Mouse (Mus musculus) heart, postnatal 0 days (tissue): ENCODE data around the gene Pdx1. TPM values are rescaled to one million over a fixed set of nuclear protein-coding genes. Genes with fewer than 3 reads are reported as not detected.

Experiments
- ATAC-seq: fragments of 200-750 bp; cut with Nextera tagmentation; 2 replicates; pipeline ENCODE4 v1.8.0; 2017; ENCODE audit warnings: low read depth, moderate number of reproducible peaks, moderate library complexity; ENCODE audit not compliant: insufficient read depth
- DNase-seq: peaks from one replicate; pipeline ENCODE4 v3.0.0-alpha.2; 2016; ENCODE audit warnings: low spot score
- H3K27ac ChIP-seq: fragments of 300-500 bp; sonication (generic); 2 replicates; pipeline ENCODE4 v1.5.1; 2014; ENCODE audit warnings: low read depth, mild to moderate bottlenecking
- H3K27me3 ChIP-seq: fragments of 300-500 bp; sonication (generic); 2 replicates; pipeline ENCODE4 v1.6.1; 2014; ENCODE audit warnings: low read length, mixed read lengths; ENCODE audit not compliant: control insufficient read depth, insufficient read depth
- H3K36me3 ChIP-seq: fragments of 300-500 bp; sonication (generic); replicated peaks from 2 replicates; pipeline ENCODE4 v1.6.1; 2014; ENCODE audit warnings: low read length, mixed read lengths; ENCODE audit not compliant: control insufficient read depth, insufficient read depth
- H3K4me1 ChIP-seq: fragments of 300-500 bp; sonication (generic); 2 replicates; pipeline ENCODE4 v1.6.1; 2014; ENCODE audit warnings: antibody characterized with exemption; ENCODE audit not compliant: control insufficient read depth, insufficient read depth
- H3K4me2 ChIP-seq: fragments of 300-500 bp; sonication (generic); 2 replicates; pipeline ENCODE4 v1.6.1; 2014; ENCODE audit warnings: low read depth, mild to moderate bottlenecking, low read length, moderate library complexity
- H3K4me3 ChIP-seq: fragments of 300-500 bp; sonication (generic); 2 replicates; pipeline ENCODE4 v1.5.1; 2014; ENCODE audit warnings: low read depth, low read length
- H3K9ac ChIP-seq: fragments of 300-500 bp; sonication (generic); replicated peaks from 2 replicates; pipeline ENCODE4 v1.6.1; 2014; ENCODE audit warnings: low read depth, low read length, mixed read lengths
- H3K9me3 ChIP-seq: fragments of 300-500 bp; sonication (generic); replicated peaks from 2 replicates; pipeline ENCODE4 v1.6.1; 2016; ENCODE audit warnings: low read length; ENCODE audit not compliant: control insufficient read depth
- CTCF ChIP-seq: IDR thresholded peaks from 2 replicates; pipeline ENCODE4 v1.5.1; 2016; ENCODE audit warnings: antibody characterized with exemption, control low read depth, low read depth
- EP300 ChIP-seq: IDR thresholded peaks from 2 replicates; pipeline ENCODE4 v1.6.1; 2016; ENCODE audit warnings: antibody characterized with exemption, low read depth
- WGBS: fragments of 180-500 bp; shearing (Covaris S2); extraction: QIAGEN DNeasy Blood & Tissue Kit; methylation state at CpG from one replicate; pipeline ENCODE4 v1.1.7; 2014; 5-methylcytosine and 5-hydroxymethylcytosine counted together
- polyA plus RNA-seq: library from polyadenylated mRNA; unstranded; fragments of >200 nt; fragmentation: Nextera tagmentation; extraction: Ambion mirVana; gene quantifications from 2 replicates; pipeline ENCODE4 v1.2.1, GENCODE M21; 2015
- total RNA-seq: library from RNA; depleted of rRNA; stranded (reverse); fragments of >200 nt; gene quantifications from 2 replicates; pipeline ENCODE4 v1.2.3, GENCODE M21; 2014; ENCODE audit warnings: low replicate concordance

The Pdx1 gene
- total and polyA plus RNA-seq, 2 experiments from 2014 or later: not detected

GRCm38 (mm10) chr5:147260778-147261177 is 9.0 kb upstream of the Pdx1 start:
- no peaks in the 10 kb centered on the region for H3K4me1 ChIP-seq
- no peak for ATAC-seq
- H3K9me3 ChIP-seq: no peaks in the 10 kb centered on the region
- no peak overlapping the region for H3K27ac ChIP-seq
- no peak overlapping the region for H3K9ac ChIP-seq
- WGBS: 68% methylated on average over 4 of the region's 4 CpGs
- no peak for DNase-seq
- H3K4me3 ChIP-seq: no peak overlapping the region
- no peak overlapping the region for H3K4me2 ChIP-seq
- H3K36me3 ChIP-seq: no peaks in the 10 kb centered on the region
- no peak for TF ChIP-seq EP300
- peaks cover 19% of the 10 kb centered on the region for H3K27me3 ChIP-seq

- no peaks in the 10 kb centered on the region for H3K4me1 ChIP-seq
- H3K36me3 ChIP-seq: no peaks in the 10 kb centered on the region
- H3K4me2 ChIP-seq: no peak overlapping the region
- 38% methylated on average over 11 of the region's 11 CpGs for WGBS
- DNase-seq (no peak), ATAC-seq (no peak)
- no peaks in the 10 kb centered on the region for H3K9me3 ChIP-seq
- TF ChIP-seq EP300 (no peak), CTCF (no peak)
- peaks cover 31% of the 10 kb centered on the region for H3K27me3 ChIP-seq
- no peak overlapping the region for H3K27ac ChIP-seq
- no peak overlapping the region for H3K4me3 ChIP-seq
- H3K9ac ChIP-seq: no peak overlapping the region
Observed at GRCm38 (mm10) chr5:147261899-147262541, 7.7 kb upstream of the Pdx1 start.

GRCm38 (mm10) chr5:147263945-147264344 is 5.8 kb upstream of the Pdx1 start:
- Histone ChIP-seq H3K9ac (no peak overlapping the region), H3K4me1 (no peaks in the 10 kb centered on the region), H3K27me3 (peaks cover 50% of the 10 kb centered on the region), H3K9me3 (no peaks in the 10 kb centered on the region), H3K4me2 (no peak overlapping the region), H3K36me3 (no peaks in the 10 kb centered on the region), H3K4me3 (no peak overlapping the region), H3K27ac (no peak overlapping the region)
- ATAC-seq (no peak), DNase-seq (no peak)
- no peak for TF ChIP-seq CTCF
- no peak for TF ChIP-seq EP300
- whole genome bisulfite sequencing: 18% methylated on average over 4 of the region's 4 CpGs

GRCm38 (mm10) chr5:147267434-147267833 is 2.3 kb upstream of the Pdx1 start:
- Histone ChIP-seq H3K27ac (no peak overlapping the region), H3K4me3 (no peak overlapping the region), H3K36me3 (no peaks in the 10 kb centered on the region), H3K4me1 (no peaks in the 10 kb centered on the region), H3K9me3 (no peaks in the 10 kb centered on the region), H3K4me2 (no peak overlapping the region), H3K9ac (no peak overlapping the region), H3K27me3 (peaks cover 84% of the 10 kb centered on the region)
- DNase-seq: no peak
- ATAC-seq: no peak
- TF ChIP-seq CTCF: no peak
- TF ChIP-seq EP300: no peak
- WGBS: 11% methylated on average over 6 of the region's 6 CpGs

GRCm38 (mm10) chr5:147268728-147269127 is 1.0 kb upstream of the Pdx1 start:
- ATAC-seq (no peak), DNase-seq (no peak)
- Histone ChIP-seq H3K4me3 (no peak overlapping the region), H3K9ac (no peak overlapping the region), H3K36me3 (no peaks in the 10 kb centered on the region), H3K27me3 (peaks cover 89% of the 10 kb centered on the region), H3K4me1 (no peaks in the 10 kb centered on the region), H3K4me2 (no peak overlapping the region), H3K9me3 (no peaks in the 10 kb centered on the region), H3K27ac (no peak overlapping the region)
- TF ChIP-seq EP300: no peak
- TF ChIP-seq CTCF: no peak
- WGBS: 8% methylated on average over 8 of the region's 8 CpGs

- DNase-seq: no peak
- no peak for ATAC-seq
Observed at GRCm38 (mm10) chr5:147269371-147269770, 388 bp upstream of the Pdx1 start.

More at GRCm38 (mm10) chr5:147269371-147269770, 388 bp upstream of the Pdx1 start:
- Histone ChIP-seq H3K27ac (no peak overlapping the region), H3K9ac (no peak overlapping the region), H3K4me3 (no peak overlapping the region), H3K4me1 (no peaks in the 10 kb centered on the region), H3K36me3 (no peaks in the 10 kb centered on the region), H3K4me2 (no peak overlapping the region), H3K27me3 (peaks cover 95% of the 10 kb centered on the region), H3K9me3 (no peaks in the 10 kb centered on the region)
- WGBS: 8% methylated on average over 6 of the region's 6 CpGs
- TF ChIP-seq EP300: no peak
